Mouse (Mus musculus) spleen, postnatal 14 days (tissue): ENCODE measurements around the gene Atg7.

ENCODE experiments used
- DNase-seq, 2 experiments: peaks; one replicate each; pipeline ENCODE4 v3.0.0; 2021 to 2022; ENCODE audit warnings: low spot score in 2 of 2

Gene Atg7

GRCm38 (mm10) chr6:114735054-114735453, 92.2 kb downstream of the Atg7 start:
- DNase-seq = no peak

GRCm38 (mm10) chr6:114736355-114736754, 93.5 kb downstream of the Atg7 start:
- no peak for DNase-seq

GRCm38 (mm10) chr6:114737181-114737580, 94.3 kb downstream of the Atg7 start:
- no peak for DNase-seq

- no peak for DNase-seq
Observed at GRCm38 (mm10) chr6:114737931-114738759, 95.2 kb downstream of the Atg7 start.

- no peak for DNase-seq
Observed at GRCm38 (mm10) chr6:114738760-114739112, 95.8 kb downstream of the Atg7 start.

- DNase-seq = no peak
Observed at GRCm38 (mm10) chr6:114742209-114743003, 99.5 kb downstream of the Atg7 start.

- DNase-seq = no peak
Observed at GRCm38 (mm10) chr6:114743126-114743525, 100.2 kb downstream of the Atg7 start.

- no peak for DNase-seq
Observed at GRCm38 (mm10) chr6:114743845-114744244, 100.9 kb downstream of the Atg7 start.

- DNase-seq = no peak
Observed at GRCm38 (mm10) chr6:114746439-114746974, 103.6 kb downstream of the Atg7 start.

- no peak for DNase-seq
Observed at GRCm38 (mm10) chr6:114748419-114748818, 105.5 kb downstream of the Atg7 start.

- DNase-seq = no peak
Observed at GRCm38 (mm10) chr6:114748882-114749281, 106.0 kb downstream of the Atg7 start.

- DNase-seq = no peak
Observed at GRCm38 (mm10) chr6:114758795-114759194, 115.9 kb downstream of the Atg7 start.

GRCm38 (mm10) chr6:114766314-114766713, 123.4 kb downstream of the Atg7 start:
- DNase-seq = no peak

GRCm38 (mm10) chr6:114767710-114768109, 124.8 kb downstream of the Atg7 start:
- DNase-seq = no peak

GRCm38 (mm10) chr6:114770337-114770736, 127.4 kb downstream of the Atg7 start:
- DNase-seq = no peak

- DNase-seq = no peak
Observed at GRCm38 (mm10) chr6:114771502-114771901, 128.6 kb downstream of the Atg7 start.

- DNase-seq = no peak
Observed at GRCm38 (mm10) chr6:114775210-114775609, 132.3 kb downstream of the Atg7 start.

- DNase-seq = no peak
Observed at GRCm38 (mm10) chr6:114777872-114778271, 135.0 kb downstream of the Atg7 start.

GRCm38 (mm10) chr6:114778650-114779049, 135.8 kb downstream of the Atg7 start:
- no peak for DNase-seq

GRCm38 (mm10) chr6:114780583-114780982, 137.7 kb downstream of the Atg7 start:
- no peak for DNase-seq

GRCm38 (mm10) chr6:114781415-114782240, 138.7 kb downstream of the Atg7 start:
- no peak for DNase-seq

GRCm38 (mm10) chr6:114782486-114782885, 139.6 kb downstream of the Atg7 start:
- DNase-seq = no peak
